Comparison of ENCODE assay signal across 13 mouse cellular contexts in the genomic region with DNA sequence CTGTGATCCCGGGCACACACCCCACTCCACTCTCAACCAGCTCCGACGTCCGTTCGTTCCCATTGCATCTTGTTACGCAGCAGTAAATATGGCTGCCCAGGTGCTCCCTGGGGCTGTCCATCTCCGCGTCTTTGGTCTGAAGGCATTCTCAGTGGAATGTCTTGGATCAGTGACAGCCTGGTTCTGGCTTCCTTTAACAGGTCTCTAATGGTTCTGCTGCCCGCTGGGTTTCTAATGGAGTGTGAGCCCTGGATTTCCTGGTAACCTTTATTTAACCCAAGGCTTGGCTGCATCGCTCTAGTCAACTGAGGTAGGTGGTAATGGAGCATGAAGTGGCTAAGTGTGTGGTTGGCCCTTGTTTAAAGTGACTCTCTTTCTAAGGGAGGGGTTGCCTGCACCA.
"Had no signal": no experiment of that assay in that cellular context is flagged by ENCODE, and none has a peak within 500 bp of the region (broad histone marks: within the 10 kb centered on the region; RNA-seq: fewer than 3 reads in every experiment).

No protein-coding gene starts in this region.

- H3K27ac ChIP-seq: limb, embryonic 15.5 days; liver, embryonic 12.5 days; macrophage; midbrain, embryonic 15.5 days; neural tube, embryonic 12.5 days had no signal

- DNase-seq: layer of hippocampus, postnatal 36 days; lung, embryonic 14.5 days; lung, postnatal 14 days; spleen, adult 18-20 months; thymus, adult 18-20 months; thymus, postnatal 14 days had no signal

- H3K9ac ChIP-seq: limb, embryonic 15.5 days; liver, embryonic 12.5 days; lung, embryonic 14.5 days; midbrain, embryonic 15.5 days; neural tube, embryonic 12.5 days had no signal

- H3K36me3 ChIP-seq: limb, embryonic 15.5 days; liver, embryonic 12.5 days; midbrain, embryonic 15.5 days; neural tube, embryonic 12.5 days had no signal

- H3K4me3 ChIP-seq: limb, embryonic 15.5 days; liver, embryonic 12.5 days; megakaryocyte, embryonic 14.5 days; midbrain, embryonic 15.5 days; neural tube, embryonic 12.5 days had no signal

- H3K4me1 ChIP-seq: megakaryocyte, embryonic 14.5 days; midbrain, embryonic 15.5 days had no signal

- ATAC-seq: liver, embryonic 12.5 days; midbrain, embryonic 15.5 days had no signal

- H3K4me2 ChIP-seq: limb, embryonic 15.5 days; liver, embryonic 12.5 days; lung, embryonic 14.5 days; midbrain, embryonic 11.5 days; midbrain, embryonic 15.5 days; neural tube, embryonic 12.5 days had no signal

- H3K9me3 ChIP-seq: limb, embryonic 15.5 days; liver, embryonic 12.5 days; midbrain, embryonic 15.5 days; neural tube, embryonic 12.5 days had no signal

- H3K27me3 ChIP-seq: midbrain, embryonic 15.5 days; neural tube, embryonic 12.5 days had no signal
